Mouse (Mus musculus) urinary bladder, postnatal 0 days (tissue): Measurements from ENCODE around the gene Muc5b. TPM values are rescaled to one million over a fixed set of nuclear protein-coding genes. Genes with fewer than 3 reads are reported as not detected.

ENCODE experiments used
- polyA plus RNA-seq: library from polyadenylated mRNA; unstranded; fragments of >200 nt; fragmentation: Nextera tagmentation; extraction: Ambion mirVana; gene quantifications from 2 replicates; pipeline ENCODE4 v1.2.1, GENCODE M21; 2015

Gene Muc5b
- 0.04 TPM in 2 replicates for polyA plus RNA-seq

GRCm38 (mm10) chr7:141838779-141839178 is at the start of gene Muc5b:
TSS of gene Muc5b (plus strand) at chr7:141839070.

GRCm38 (mm10) chr7:141918407-141918806 is 79.5 kb downstream of the Muc5b start, which contains the start of gene Tollip:
TSS of gene Tollip (minus strand) at chr7:141918507.

Other genes starting within 250 kb of the Muc5b start
- gene Muc6, start 183.8 kb upstream of the Muc5b start, polyA plus RNA-seq: 0.12 and 0.13 TPM in 2 replicates
- gene Muc2, start 148.7 kb upstream of the Muc5b start, polyA plus RNA-seq: 0.29 and 0.60 TPM in 2 replicates
- not detected in 2 replicates for gene Muc5ac, start 50.1 kb upstream of the Muc5b start, polyA plus RNA-seq
- 32.2 and 36.2 TPM in 2 replicates for gene Tollip, start 79.4 kb downstream of the Muc5b start, polyA plus RNA-seq
- 0.17 and 0.30 TPM in 2 replicates for gene Brsk2, start 110.7 kb downstream of the Muc5b start, polyA plus RNA-seq
- 57.5 and 64.2 TPM in 2 replicates for gene Mob2, start 222.0 kb downstream of the Muc5b start, polyA plus RNA-seq